Mouse (Mus musculus) forebrain, embryonic 12.5 days (tissue): Measurements from ENCODE around the gene Cirbp. TPM values are rescaled to one million over a fixed set of nuclear protein-coding genes. Genes with fewer than 3 reads are reported as not detected.

ENCODE experiments used
- ATAC-seq: fragments of 200-750 bp; cut with Nextera tagmentation; 2 replicates; pipeline ENCODE4 v1.8.0; 2017; ENCODE audit warnings: moderate TSS enrichment; ENCODE audit not compliant: low FRiP score
- H3K27ac ChIP-seq: fragments of 300-500 bp; sonication (generic); 2 replicates; pipeline ENCODE4 v1.5.1; 2016; ENCODE audit warnings: mild to moderate bottlenecking
- H3K27me3 ChIP-seq: fragments of 300-500 bp; sonication (generic); 2 replicates; pipeline ENCODE4 v1.6.1; 2016; ENCODE audit warnings: mild to moderate bottlenecking
- H3K36me3 ChIP-seq: fragments of 300-500 bp; sonication (generic); replicated peaks from 2 replicates; pipeline ENCODE4 v1.6.1; 2016; ENCODE audit warnings: mild to moderate bottlenecking
- H3K4me1 ChIP-seq: fragments of 300-500 bp; sonication (generic); 2 replicates; pipeline ENCODE4 v1.6.1; 2016
- H3K4me2 ChIP-seq: fragments of 300-500 bp; sonication (generic); 2 replicates; pipeline ENCODE4 v1.6.1; 2016; ENCODE audit warnings: mild to moderate bottlenecking, moderate library complexity
- H3K4me3 ChIP-seq: fragments of 300-500 bp; sonication (generic); replicated peaks from 2 replicates; pipeline ENCODE4 v1.5.1; 2016; ENCODE audit warnings: mild to moderate bottlenecking
- H3K9ac ChIP-seq: fragments of 300-500 bp; sonication (generic); 2 replicates; pipeline ENCODE4 v1.6.1; 2016; ENCODE audit warnings: mild to moderate bottlenecking
- H3K9me3 ChIP-seq: fragments of 300-500 bp; sonication (generic); 2 replicates; pipeline ENCODE4 v1.6.1; 2016
- WGBS: fragments of 180-500 bp; shearing (Covaris S2); methylation state at CpG from one replicate; pipeline ENCODE4 v1.1.7; 2016; 5-methylcytosine and 5-hydroxymethylcytosine counted together
- polyA plus RNA-seq: library from polyadenylated mRNA; unstranded; fragments of >200 nt; fragmentation: Nextera tagmentation; extraction: Ambion mirVana; gene quantifications from 2 replicates; pipeline ENCODE4 v1.2.1, GENCODE M21; 2016

Gene Cirbp
- polyA plus RNA-seq, 1 experiment from 2014 or later = 240 TPM

DNA sequence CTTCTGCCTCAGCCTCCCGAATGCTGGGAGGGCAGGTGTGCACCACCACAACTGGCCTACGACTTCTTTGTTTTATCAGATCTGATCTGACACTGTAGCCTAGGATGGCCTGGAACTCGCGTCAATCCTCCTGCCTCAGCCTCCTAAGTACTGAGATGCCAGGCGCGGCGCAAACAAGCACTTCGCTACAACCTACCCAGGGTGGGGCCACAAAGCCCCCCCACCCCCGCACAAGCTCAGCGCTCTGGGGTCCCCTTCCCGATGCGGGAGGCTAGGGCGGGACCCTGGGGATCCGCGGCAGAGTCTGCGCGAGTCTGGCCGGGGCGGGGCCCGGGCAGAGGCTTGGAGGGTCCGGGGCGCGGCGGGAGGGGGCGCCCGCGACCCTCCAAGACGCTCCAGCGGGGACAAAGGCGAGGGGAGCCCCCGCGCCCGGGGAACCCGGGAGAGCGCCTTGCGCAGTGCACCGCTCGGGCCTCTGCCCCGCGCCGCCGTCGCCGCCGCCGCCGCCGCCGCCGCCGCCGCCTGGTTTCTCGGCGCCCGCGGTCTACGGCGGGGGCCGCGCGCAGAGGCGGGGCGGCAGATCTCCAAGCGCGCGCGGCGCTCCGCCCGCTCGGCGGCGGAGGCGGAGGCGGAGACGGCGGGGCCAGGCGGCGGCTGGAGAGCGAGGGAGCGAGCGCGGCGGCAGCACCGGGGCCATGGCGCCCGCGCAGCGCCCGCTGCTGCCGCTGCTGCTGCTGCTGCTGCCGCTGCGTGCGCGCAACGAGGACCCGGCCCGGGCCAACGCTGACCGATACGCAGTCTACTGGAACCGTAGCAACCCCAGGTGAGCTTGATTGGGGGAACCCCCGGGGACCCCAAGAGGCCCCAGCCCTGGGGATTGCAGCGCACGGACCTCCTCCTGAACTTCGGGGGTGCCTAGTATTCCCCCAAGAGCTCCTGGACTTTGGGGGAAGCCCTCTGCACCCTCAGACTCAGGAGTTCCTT is 13.6 kb downstream of the Cirbp start, which contains the start of gene Efna2:
TSS of gene Efna2 (plus strand) at position 415 of the 984 bp plus-strand sequence.
- H3K4me3 ChIP-seq = peak within 1 kb of the TSS; percentile 93
- no peaks in the 10 kb centered on the region for H3K27me3 ChIP-seq
- H3K4me2 ChIP-seq = peak within 1 kb of the TSS; percentile 87
- ATAC-seq = peak; percentile 81
- 1% methylated on average over 62 of the region's 106 CpGs for WGBS
- peak within 1 kb of the TSS; percentile 85 for H3K27ac ChIP-seq
- peaks cover 65% of the 10 kb centered on the region for H3K4me1 ChIP-seq
- H3K9me3 ChIP-seq = no peaks in the 10 kb centered on the region
- peak within 1 kb of the TSS; percentile 98 for H3K9ac ChIP-seq
- H3K36me3 ChIP-seq = no peaks in the 10 kb centered on the region; the same call in 1 of the 2 replicates

DNA sequence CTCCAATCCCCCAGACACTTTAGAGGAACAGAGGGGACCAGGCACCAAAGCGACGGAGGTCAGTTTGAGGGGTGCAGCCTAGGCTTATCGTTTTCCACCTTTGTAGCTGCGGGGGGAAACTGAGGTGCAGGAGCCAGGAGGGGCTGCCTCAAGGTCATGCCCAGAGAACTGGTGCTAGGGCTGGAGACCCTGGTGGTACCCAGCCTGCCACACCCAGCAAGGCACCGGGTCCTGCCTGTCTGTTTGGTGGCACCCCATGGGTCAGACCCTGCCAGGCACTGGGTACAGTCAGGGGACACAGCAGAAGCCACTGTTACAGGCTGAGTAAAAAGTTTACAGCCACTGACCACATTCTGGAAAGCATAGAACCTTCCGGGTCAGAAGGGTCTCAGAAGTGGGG is 14.5 kb downstream of the Cirbp start:
- no peak for ATAC-seq
- Histone ChIP-seq H3K4me3 (peak overlapping the region; percentile 93), H3K36me3 (no peaks in the 10 kb centered on the region; the same call in 1 of the 2 replicates), H3K27ac (peak overlapping the region; percentile 85; the same call in 1 of the 2 replicates), H3K4me2 (peak overlapping the region; percentile 87), H3K9me3 (no peaks in the 10 kb centered on the region), H3K4me1 (peaks cover 65% of the 10 kb centered on the region), H3K27me3 (no peaks in the 10 kb centered on the region), H3K9ac (peak overlapping the region; percentile 98)
- WGBS = 49% methylated on average over 6 of the region's 6 CpGs

DNA sequence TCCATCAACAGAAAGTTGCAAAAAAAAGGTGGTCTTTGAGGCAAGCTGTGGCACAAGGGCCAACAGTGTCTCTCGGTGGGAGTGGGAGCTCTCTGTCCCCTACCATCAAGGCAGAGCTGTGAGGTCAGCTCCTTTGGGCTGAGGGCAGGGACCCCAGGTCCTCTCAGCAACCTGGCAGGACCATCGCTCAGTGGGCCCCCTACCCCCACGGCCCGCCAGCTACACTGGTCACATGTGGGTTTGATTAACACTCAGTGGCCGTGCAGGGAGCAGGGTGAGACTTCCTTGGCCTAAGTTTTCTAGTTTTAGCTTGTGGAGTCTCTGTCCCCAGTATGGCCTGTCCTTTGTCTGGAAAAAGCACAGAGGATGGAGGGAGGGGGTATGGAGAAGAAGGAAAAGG is 15.0 kb downstream of the Cirbp start:
- peaks cover 65% of the 10 kb centered on the region for H3K4me1 ChIP-seq
- H3K27me3 ChIP-seq = no peaks in the 10 kb centered on the region
- peak overlapping the region; percentile 87 for H3K4me2 ChIP-seq
- H3K9me3 ChIP-seq = no peaks in the 10 kb centered on the region
- H3K4me3 ChIP-seq = peak overlapping the region; percentile 93
- H3K27ac ChIP-seq = no peak overlapping the region
- H3K36me3 ChIP-seq = no peaks in the 10 kb centered on the region; the same call in 1 of the 2 replicates
- peak overlapping the region; percentile 98 for H3K9ac ChIP-seq
- no peak for ATAC-seq
- 48% methylated on average over 5 of the region's 5 CpGs for WGBS

DNA sequence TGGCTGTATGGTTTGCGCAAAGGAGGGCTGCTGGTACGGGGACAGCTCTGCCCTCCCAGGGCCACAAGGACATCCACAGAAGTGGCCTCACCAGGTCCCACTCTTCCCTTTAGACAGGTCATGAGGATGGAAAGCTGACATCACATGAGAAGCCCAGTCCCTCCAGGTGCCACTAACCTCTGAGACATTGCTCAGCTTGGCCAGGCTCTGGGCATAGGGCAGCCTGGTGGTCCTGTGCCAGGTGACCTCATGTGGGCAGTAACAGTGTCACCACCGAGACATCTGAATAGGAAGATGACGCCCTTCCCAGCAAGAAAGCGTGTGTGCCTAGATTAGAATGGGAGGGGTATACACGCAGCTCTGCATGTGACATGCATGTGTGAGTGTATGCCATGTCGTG is 16.8 kb downstream of the Cirbp start:
- H3K9ac ChIP-seq = no peak overlapping the region; the same call in 1 of the 2 replicates
- no peak overlapping the region for H3K4me2 ChIP-seq

GRCm38 (mm10) chr10:80186649-80187048 is 20.9 kb downstream of the Cirbp start:
- H3K4me3 ChIP-seq = no peak overlapping the region
- peaks cover 36% of the 10 kb centered on the region; the same call in 1 of the 2 replicates for H3K27me3 ChIP-seq
- no peak overlapping the region for H3K27ac ChIP-seq
- ATAC-seq = no peak
- WGBS = 41% methylated on average over 27 of the region's 27 CpGs
- H3K9ac ChIP-seq = no peak overlapping the region
- no peak overlapping the region for H3K4me2 ChIP-seq
- peaks cover 55% of the 10 kb centered on the region for H3K4me1 ChIP-seq
- peaks cover 30% of the 10 kb centered on the region for H3K36me3 ChIP-seq
- H3K9me3 ChIP-seq = no peaks in the 10 kb centered on the region

More for the DNA sequence above, 16.8 kb downstream of the Cirbp start:
- WGBS = 90% methylated on average over 7 of the region's 7 CpGs
- Histone ChIP-seq H3K4me1 (peaks cover 55% of the 10 kb centered on the region), H3K36me3 (peaks cover 12% of the 10 kb centered on the region), H3K27ac (no peak overlapping the region), H3K9me3 (no peaks in the 10 kb centered on the region), H3K27me3 (peaks cover 9% of the 10 kb centered on the region; the same call in 1 of the 2 replicates), H3K4me3 (no peak overlapping the region)
- no peak for ATAC-seq

DNA sequence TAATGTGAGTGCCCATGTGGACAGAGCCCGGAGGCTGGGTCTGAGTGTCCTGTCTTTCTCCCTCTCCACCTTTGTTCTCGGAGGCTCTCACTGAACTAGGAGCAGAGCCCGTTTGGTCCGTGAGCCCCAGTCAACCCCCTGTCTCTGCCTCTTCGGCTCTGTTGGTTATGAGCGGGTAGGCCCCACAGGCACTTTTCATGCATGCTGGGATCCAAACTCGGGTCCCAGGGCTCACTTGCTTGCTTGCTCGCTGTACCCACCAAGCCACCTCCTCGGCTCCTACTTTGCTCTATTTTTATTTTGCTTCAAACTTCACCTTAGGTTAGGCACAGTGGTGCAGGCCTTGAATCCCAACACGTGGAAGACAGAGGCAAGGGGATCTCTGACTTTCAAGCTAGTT is 22.0 kb downstream of the Cirbp start:
- peaks cover 46% of the 10 kb centered on the region for H3K27me3 ChIP-seq
- H3K9me3 ChIP-seq = no peaks in the 10 kb centered on the region
- no peak overlapping the region for H3K4me2 ChIP-seq
- H3K27ac ChIP-seq = no peak overlapping the region
- ATAC-seq = no peak
- H3K36me3 ChIP-seq = peaks cover 30% of the 10 kb centered on the region
- H3K4me1 ChIP-seq = peaks cover 50% of the 10 kb centered on the region
- WGBS = 84% methylated on average over 10 of the region's 10 CpGs
- no peak overlapping the region for H3K4me3 ChIP-seq
- 0 out of 2 replicates have a peak overlapping the region, but pooled peaks have one; percentile 12 for H3K9ac ChIP-seq

DNA sequence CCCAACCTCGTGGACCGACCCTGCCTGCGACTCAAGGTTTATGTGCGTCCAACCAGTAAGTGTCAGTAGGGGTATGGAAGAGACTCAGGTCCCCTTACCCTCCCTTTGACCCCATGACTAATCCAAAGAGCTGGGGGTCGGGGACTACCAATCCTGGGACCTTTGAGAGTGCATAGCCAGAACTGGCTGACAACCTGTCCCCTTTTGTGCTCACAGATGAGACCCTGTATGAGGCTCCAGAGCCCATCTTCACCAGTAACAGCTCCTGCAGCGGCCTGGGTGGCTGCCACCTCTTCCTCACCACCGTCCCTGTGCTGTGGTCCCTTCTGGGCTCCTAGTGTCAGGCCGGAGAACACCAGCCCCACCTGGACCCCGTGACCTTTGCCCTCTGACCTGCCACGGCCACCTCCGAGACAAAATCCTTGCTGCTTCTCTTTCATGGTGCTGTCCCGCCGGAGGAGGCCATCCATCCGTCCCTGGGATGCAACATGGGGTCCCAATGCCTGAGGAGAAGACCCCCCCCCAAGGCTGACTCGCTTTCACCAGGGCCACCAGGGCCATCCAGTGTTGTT is 22.8 kb downstream of the Cirbp start:
- Histone ChIP-seq H3K36me3 (peaks cover 30% of the 10 kb centered on the region), H3K4me1 (peaks cover 55% of the 10 kb centered on the region), H3K9ac (0 out of 2 replicates have a peak overlapping the region, but pooled peaks have one; percentile 36), H3K27me3 (peaks cover 47% of the 10 kb centered on the region), H3K27ac (no peak overlapping the region), H3K4me3 (no peak overlapping the region), H3K4me2 (no peak overlapping the region), H3K9me3 (no peaks in the 10 kb centered on the region)
- WGBS = 65% methylated on average over 15 of the region's 15 CpGs
- no peak for ATAC-seq

DNA sequence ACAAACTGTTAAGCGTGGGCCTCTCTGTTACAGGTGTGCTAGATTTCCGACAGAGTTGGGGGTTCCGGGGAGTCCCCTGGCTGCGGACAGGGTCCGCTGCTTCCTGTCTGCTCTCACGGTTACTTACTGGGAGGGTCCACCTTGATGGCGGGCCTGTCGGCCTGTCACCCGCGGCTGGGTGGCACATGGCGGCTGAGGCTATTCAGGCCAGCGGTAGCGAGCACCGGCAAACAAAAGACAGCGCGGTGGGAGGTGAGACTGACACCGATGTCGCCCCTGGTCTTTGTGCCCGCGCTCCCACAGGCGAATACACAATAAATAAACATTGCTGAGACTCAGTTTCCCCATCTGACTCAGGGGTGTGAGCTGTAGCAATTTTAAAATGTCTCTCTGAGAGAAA is 24.2 kb downstream of the Cirbp start:
- H3K4me1 ChIP-seq = peaks cover 67% of the 10 kb centered on the region
- H3K4me3 ChIP-seq = peak overlapping the region; percentile 45
- 2% methylated on average over 21 of the region's 21 CpGs for WGBS
- H3K36me3 ChIP-seq = peaks cover 30% of the 10 kb centered on the region
- peak overlapping the region; percentile 74 for H3K4me2 ChIP-seq
- peak; percentile 57; the same call in 1 of the 2 replicates for ATAC-seq
- peak overlapping the region; percentile 74 for H3K9ac ChIP-seq
- H3K9me3 ChIP-seq = no peaks in the 10 kb centered on the region
- H3K27ac ChIP-seq = peak overlapping the region; percentile 85
- peaks cover 47% of the 10 kb centered on the region for H3K27me3 ChIP-seq

- Histone ChIP-seq H3K36me3 (peaks cover 30% of the 10 kb centered on the region), H3K4me1 (peaks cover 65% of the 10 kb centered on the region), H3K4me2 (peak overlapping the region; percentile 74), H3K9ac (peak overlapping the region; percentile 74), H3K4me3 (peak overlapping the region; percentile 45), H3K27me3 (peaks cover 47% of the 10 kb centered on the region), H3K9me3 (no peaks in the 10 kb centered on the region), H3K27ac (peak overlapping the region; percentile 85)
- peak; percentile 55 for ATAC-seq
- WGBS = under 1% methylated on average over 48 of the region's 48 CpGs
These were observed 24.8 kb downstream of the Cirbp start for GRCm38 (mm10) chr10:80190491-80191051.

GRCm38 (mm10) chr10:80193976-80194375 is 28.2 kb downstream of the Cirbp start:
- peak overlapping the region; percentile 78 for H3K27ac ChIP-seq
- H3K27me3 ChIP-seq = peaks cover 34% of the 10 kb centered on the region
- H3K9me3 ChIP-seq = no peaks in the 10 kb centered on the region
- 41% methylated on average over 6 of the region's 6 CpGs for WGBS
- no peak overlapping the region for H3K4me2 ChIP-seq
- H3K4me3 ChIP-seq = no peak overlapping the region
- no peak for ATAC-seq
- H3K4me1 ChIP-seq = peaks cover 74% of the 10 kb centered on the region
- no peak overlapping the region for H3K9ac ChIP-seq
- peaks cover 3% of the 10 kb centered on the region for H3K36me3 ChIP-seq

DNA sequence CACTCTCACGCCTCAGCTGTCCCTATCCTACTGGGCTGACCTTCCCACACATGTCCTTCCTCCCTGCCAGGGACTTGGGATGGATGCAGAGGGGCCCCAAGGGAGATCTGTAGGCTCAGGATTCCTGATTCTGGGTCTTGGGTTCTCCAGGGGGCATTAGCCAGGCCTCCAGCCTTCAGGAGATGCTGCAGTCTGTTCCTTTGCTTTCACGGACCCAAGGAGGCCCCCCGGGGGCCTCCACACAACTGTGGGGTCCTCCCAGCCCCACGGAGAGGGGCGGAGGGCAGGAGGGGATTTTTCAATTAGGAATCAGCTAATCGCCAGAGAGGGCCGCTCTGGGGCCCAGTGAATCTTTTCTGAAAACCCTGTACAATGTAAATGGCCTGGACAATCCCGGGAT is 28.7 kb downstream of the Cirbp start:
- H3K4me3 ChIP-seq = no peak overlapping the region

GRCm38 (mm10) chr10:80196167-80196566 is 30.4 kb downstream of the Cirbp start:
- no peak overlapping the region for H3K27ac ChIP-seq
- no peaks in the 10 kb centered on the region for H3K36me3 ChIP-seq
- peaks cover 65% of the 10 kb centered on the region for H3K4me1 ChIP-seq
- H3K27me3 ChIP-seq = peaks cover 20% of the 10 kb centered on the region; the same call in 1 of the 2 replicates
- no peak overlapping the region for H3K9ac ChIP-seq
- ATAC-seq = no peak
- H3K4me3 ChIP-seq = no peak overlapping the region
- no peaks in the 10 kb centered on the region for H3K9me3 ChIP-seq
- 85% methylated on average over 1 of the region's 1 CpGs for whole genome bisulfite sequencing
- no peak overlapping the region for H3K4me2 ChIP-seq

More for the DNA sequence above, 28.7 kb downstream of the Cirbp start:
- WGBS = 7% methylated on average over 8 of the region's 8 CpGs
- peaks cover 71% of the 10 kb centered on the region for H3K4me1 ChIP-seq
- H3K36me3 ChIP-seq = no peaks in the 10 kb centered on the region
- no peak for ATAC-seq
- H3K4me2 ChIP-seq = no peak overlapping the region
- no peaks in the 10 kb centered on the region for H3K9me3 ChIP-seq
- peak overlapping the region; percentile 78 for H3K27ac ChIP-seq
- H3K27me3 ChIP-seq = peaks cover 31% of the 10 kb centered on the region
- H3K9ac ChIP-seq = no peak overlapping the region
